Mouse (Mus musculus) subcutaneous adipose tissue, adult 2 months (tissue): ENCODE data around the gene Rnase2a. TPM values are rescaled to one million over a fixed set of nuclear protein-coding genes. Genes with fewer than 3 reads are reported as not detected.

Source experiments
- polyA plus RNA-seq: library from polyadenylated mRNA; depleted of rRNA; stranded (reverse); fragments of >200 nt; gene quantifications from 2 replicates; pipeline ENCODE4 v1.2.3, GENCODE M21; 2012; ENCODE audit warnings: low replicate concordance; rRNA removed

Rnase2a gene
- 0.21 and 14.8 TPM in 2 replicates for polyA plus RNA-seq

GRCm38 (mm10) chr14:51256041-51256440 lies at the start of gene Rnase2a:
Rnase2a (minus strand) TSS chr14:51256112.

Other genes with a start within 250 kb of the Rnase2a start
- 0.47 and 0.87 TPM in 2 replicates for gene Rnase10, start 248.4 kb downstream of the Rnase2a start, polyA plus RNA-seq
- gene Rnase9, start 214.2 kb downstream of the Rnase2a start, polyA plus RNA-seq: 0.10 and 0.30 TPM in 2 replicates
- gene Rnase11, start 205.9 kb downstream of the Rnase2a start, polyA plus RNA-seq: not detected in 2 replicates
- 0.72 TPM in 1 of 2 replicates, not detected in the other for gene Rnase12, start 198.5 kb downstream of the Rnase2a start, polyA plus RNA-seq
- not detected in 2 replicates for gene Olfr750, start 181.7 kb downstream of the Rnase2a start, polyA plus RNA-seq
- gene Rnase4, start 165.0 kb downstream of the Rnase2a start, polyA plus RNA-seq: 351 and 371 TPM in 2 replicates
- 28.9 and 32.3 TPM in 2 replicates for gene Ang, start 165.0 kb downstream of the Rnase2a start, polyA plus RNA-seq
- gene Eddm3b, start 141.7 kb downstream of the Rnase2a start, polyA plus RNA-seq: not detected in 2 replicates
- 8.0 and 12.6 TPM in 2 replicates for gene Rnase6, start 132.2 kb downstream of the Rnase2a start, polyA plus RNA-seq
- gene Rnase1, start 109.3 kb downstream of the Rnase2a start, polyA plus RNA-seq: 0.24 and 3.5 TPM in 2 replicates
- not detected in 2 replicates for gene Rnase2b, start 93.9 kb downstream of the Rnase2a start, polyA plus RNA-seq
- gene Ang2, start 57.0 kb downstream of the Rnase2a start, polyA plus RNA-seq: not detected in 2 replicates
- not detected in 2 replicates for gene Ear14, start 52.7 kb downstream of the Rnase2a start, polyA plus RNA-seq
- not detected in 2 replicates for gene Gm7247, start 105.6 kb upstream of the Rnase2a start, polyA plus RNA-seq
- gene Vmn2r88, start 154.7 kb upstream of the Rnase2a start, polyA plus RNA-seq: not detected in 2 replicates
- not detected in 2 replicates for gene Vmn2r89, start 195.7 kb upstream of the Rnase2a start, polyA plus RNA-seq